Mouse (Mus musculus) regulatory T cell (primary cell): ENCODE measurements around the gene Eid1.

Experiments used
- in situ Hi-C: fragments of 300-600 bp; cut with MboI, MseI; formaldehyde crosslinking; loops from one replicate; pipeline ENCODE4 v1.15.1; 2025; ENCODE audit warnings: high pct_unique_total_duplicates

Eid1 gene

DNA sequence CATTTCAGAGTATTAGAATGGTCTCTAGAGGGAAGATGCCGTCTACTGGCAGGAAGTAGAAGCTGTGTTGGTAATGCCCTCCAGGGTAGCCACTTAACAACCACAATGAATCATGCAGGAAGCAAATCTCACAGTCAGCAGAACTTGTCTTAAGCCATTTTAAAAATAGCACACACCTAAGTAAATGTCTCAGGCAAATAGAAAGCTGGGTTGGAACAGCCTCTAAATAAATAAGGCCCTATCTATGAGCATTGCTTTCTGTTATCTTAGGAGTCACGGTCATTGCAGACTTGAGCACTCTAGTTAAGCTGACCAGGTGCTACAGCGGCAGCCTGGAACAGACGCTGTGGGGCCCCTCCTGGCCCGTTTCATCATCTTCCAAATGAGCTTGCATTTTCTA, 5.7 kb upstream of the Eid1 start:
- in situ Hi-C loops = loop anchor here (25.0 kb wide), 1 partner anchor 170 kb away; no protein-coding TSS in a partner anchor

DNA sequence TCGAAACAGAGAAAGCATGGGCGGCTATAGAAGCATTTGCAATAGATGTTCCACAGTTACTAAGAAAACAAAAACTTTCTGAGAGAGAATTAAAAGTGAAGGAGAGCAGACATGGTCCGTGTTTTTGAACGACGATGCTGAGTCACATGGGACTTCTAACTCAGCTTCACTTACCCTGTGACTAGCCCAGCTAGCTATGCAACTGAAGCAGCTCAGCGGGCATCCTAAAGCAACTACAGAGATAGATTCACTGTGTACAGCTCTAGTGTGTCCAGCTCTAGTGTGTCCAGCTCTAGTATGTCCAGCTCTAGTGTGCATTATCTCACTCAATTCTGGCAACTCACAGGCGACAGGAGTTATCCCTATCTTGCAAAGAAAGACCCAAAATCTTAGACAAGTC, 5.2 kb upstream of the Eid1 start:
- in situ Hi-C loops = loop anchor here (25.0 kb wide), 1 partner anchor 170 kb away; no protein-coding TSS in a partner anchor

GRCm38 (mm10) chr2:125670846-125671245, 2.0 kb upstream of the Eid1 start:
- in situ Hi-C loops = loop anchor here (25.0 kb wide), 1 partner anchor 166 kb away; no protein-coding TSS in a partner anchor

DNA sequence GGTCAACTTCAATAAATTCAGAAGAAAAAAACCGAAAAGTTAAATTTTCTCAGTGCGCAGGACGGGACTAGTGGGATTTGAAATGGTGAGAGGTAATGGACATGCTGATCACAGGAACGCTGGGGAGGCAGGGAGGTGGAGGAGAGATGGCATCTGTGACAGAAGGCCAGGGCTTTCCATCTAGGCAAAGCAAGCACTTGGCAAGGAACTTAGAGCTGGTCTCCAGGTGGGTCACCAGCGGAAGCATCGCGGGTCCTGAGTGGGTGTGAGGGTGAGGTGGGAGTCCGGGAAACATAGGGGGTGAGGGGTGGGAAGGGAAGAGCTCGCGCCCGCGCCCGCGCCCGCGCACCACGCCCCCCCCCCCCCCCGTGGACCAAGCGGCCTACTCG, 333 bp upstream of the Eid1 start:
- in situ Hi-C loops = loop anchor here (25.0 kb wide), 1 partner anchor 165 kb away; no protein-coding TSS in a partner anchor

GRCm38 (mm10) chr2:125681811-125682210, 8.9 kb downstream of the Eid1 start:
- in situ Hi-C loops = no loop called here

DNA sequence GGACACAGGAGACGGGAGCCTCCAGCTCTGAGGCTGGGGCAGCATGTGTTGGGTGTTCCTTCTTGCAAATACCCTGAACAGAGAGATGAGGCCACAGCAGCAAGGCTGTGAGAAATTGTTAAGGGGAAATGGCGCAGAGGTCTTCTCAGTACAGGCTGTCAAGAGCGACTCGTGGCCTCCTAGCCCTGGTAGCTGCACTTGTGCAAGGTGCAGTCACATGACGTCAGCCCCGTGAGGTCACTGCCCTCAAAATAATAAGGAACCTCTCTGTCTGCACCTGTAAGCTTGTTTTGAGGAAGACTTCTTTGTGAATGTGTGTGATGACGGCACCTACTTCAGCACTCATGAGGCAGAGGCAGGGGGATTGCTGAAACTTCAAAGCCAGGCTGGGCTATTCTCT, 11.0 kb downstream of the Eid1 start:
- in situ Hi-C loops = no loop called here

DNA sequence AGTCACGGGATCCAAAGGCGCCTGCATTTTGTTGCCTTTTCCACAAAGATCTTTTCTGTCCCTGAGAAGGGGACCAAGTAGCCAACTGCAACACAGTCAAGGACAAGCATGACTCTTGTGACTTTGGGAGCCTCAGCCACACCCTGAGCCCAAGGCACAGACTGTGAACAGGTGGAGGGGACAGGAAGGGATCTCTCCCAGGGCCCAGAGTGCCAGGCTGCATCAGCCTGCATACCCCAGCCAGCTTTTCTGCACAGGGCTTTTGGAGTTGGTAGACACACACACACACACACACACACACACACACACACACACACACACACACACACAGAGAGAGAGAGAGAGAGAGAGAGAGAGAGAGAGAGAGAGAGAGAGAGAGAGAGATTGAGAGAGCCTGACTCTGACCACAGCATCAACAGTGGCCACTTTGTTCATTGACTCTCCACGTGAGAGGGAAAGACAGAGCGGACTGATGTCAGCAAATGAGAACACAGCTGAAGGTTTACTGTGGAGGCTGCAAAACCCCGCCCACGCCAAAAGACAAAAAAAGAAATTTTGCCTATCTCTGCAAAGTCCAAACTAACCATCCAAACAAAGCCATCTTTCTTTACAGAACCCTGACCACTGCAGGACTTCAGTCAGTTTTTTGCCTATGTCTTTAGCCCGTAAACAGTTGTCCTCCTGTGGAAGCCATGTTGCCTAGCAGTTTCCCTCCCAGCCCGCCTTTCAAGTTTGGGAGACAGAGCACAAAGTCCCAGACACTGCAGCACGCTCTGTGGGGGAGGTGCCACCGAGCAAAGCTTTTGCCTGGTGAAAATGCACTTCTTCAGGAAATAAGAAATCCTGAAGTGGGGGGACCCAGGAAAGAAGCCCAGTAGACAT, 11.9 kb downstream of the Eid1 start:
- in situ Hi-C loops = no loop called here

DNA sequence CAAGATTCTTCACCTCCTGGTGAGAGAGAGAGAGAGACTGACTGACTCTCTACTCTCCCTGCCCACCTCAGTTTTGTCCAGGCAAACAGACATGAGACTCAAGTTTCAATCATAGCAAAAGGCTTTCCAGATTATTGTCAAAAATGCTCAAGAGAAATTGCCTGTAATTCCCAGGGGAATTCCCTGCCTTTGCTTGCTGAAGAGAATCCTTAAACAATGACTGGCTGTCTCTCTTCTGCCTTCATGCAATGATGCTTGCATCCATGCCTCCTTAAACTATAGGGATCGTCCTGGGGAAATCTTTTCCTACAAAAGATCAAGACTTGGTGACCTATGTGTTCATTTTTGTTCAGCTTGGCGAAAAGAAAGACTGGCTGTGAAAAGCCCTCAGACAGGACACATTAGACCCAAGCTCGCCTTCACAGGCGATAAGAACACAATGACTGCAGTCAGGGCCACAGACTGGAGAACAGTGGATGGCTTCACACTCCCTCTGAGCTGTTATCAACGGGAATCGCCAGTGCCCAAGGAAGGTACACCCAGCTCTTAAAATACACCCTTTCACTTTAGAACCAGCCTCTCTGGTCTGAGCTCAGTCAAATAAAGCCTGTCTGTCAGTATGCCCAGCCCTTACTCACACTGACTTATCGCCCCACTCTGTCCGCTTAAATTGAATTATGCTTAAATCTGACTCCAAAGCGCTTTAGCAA, 12.7 kb downstream of the Eid1 start:
- in situ Hi-C loops = no loop called here

GRCm38 (mm10) chr2:125692010-125692409, 19.1 kb downstream of the Eid1 start:
- in situ Hi-C loops = no loop called here

DNA sequence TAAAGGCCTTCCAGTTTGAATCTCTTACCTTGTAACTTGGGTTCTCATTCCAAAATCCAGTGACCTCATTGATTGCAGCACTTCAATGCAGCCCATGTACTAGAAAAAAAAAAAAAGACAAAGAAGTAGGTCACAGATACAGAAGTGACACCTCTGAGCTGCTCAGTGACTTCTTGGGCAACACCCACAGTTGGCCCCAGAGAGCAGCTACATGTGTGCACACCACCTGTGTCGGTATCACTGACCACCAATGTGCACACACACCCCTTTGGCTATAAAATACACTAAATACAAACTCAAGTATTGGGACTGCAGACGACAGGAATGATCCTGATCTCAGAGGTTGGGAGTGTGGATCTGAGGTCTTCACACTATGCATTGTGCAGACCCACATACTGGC, 21.9 kb downstream of the Eid1 start:
- in situ Hi-C loops = loop anchor here (5.0 kb wide), 1 partner anchor 38 kb away; no protein-coding TSS in a partner anchor

GRCm38 (mm10) chr2:125696219-125696618, 23.3 kb downstream of the Eid1 start:
- in situ Hi-C loops = loop anchor here (5.0 kb wide), 1 partner anchor 36 kb away; no protein-coding TSS in a partner anchor

DNA sequence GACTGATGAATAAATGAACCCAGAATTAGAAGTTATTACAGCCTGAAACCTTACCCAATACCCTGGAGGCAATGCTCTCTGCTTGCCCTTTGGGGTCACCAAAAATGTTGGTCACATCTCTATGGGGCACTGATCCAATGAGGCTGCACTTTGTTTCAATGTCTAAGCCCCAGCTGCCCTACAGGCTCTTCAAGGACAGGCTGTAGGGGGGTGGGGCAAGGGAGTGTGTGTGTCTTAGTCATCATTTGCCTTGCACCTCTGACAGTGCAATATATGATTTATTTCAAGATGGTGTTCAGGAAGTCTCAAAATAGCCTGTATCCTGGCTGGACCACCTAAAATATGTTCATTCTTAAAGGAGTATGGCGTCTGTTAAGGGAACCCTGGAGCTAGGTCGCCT, 28.7 kb downstream of the Eid1 start:
- in situ Hi-C loops = no loop called here

DNA sequence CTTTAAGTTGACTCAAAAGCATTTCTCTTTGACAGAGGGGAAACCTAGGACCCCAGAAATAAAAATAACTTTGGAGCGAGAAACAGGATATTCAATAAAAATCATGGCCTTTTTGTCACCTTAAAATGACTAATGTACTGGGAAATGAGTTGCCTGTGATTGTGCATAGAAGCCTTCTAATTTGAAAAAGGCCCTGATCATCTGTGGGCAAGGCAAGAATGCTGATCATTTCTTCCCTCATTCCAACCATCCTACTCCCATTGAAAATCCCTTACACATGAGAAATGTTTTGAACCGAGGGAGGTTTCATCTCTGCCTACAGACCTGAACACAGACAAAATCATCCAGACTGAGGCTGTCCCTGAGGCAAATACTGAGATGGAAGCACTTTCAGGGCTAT, 30.0 kb downstream of the Eid1 start:
- in situ Hi-C loops = no loop called here

DNA sequence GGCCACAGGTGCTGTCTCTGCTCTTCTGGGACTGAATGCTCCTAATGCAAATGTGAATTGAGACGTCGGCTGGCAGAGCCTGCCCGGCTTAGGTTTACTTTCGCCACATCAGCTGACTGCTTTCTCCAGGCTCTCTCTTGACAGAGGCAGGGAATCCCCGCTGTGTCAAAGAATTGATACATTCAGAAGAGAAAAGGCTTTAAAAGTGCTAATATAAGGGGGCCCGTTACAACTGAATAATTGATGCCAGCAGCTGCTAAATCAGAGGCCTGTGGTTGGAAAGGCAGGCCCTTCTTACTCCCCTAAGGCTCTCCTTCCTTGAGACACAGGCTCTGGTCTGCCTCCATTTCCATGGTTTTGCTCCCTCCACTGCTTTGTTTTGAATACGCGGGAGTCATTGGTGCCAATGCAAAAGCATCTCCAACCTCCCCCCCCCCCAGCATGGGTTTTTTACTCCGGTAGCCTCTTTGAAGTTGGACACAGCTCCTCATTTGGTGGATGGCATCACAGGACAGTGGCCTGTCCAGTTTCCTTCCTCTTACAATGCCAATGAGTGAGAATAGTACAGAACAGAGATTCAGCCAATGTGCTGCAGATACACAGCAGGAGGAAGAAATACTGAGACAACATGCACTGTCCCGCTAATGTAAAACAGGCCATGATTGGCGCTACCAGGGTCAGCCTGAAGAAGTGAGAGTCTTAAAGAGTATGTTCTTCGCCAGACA, 32.2 kb downstream of the Eid1 start:
- in situ Hi-C loops = no loop called here

DNA sequence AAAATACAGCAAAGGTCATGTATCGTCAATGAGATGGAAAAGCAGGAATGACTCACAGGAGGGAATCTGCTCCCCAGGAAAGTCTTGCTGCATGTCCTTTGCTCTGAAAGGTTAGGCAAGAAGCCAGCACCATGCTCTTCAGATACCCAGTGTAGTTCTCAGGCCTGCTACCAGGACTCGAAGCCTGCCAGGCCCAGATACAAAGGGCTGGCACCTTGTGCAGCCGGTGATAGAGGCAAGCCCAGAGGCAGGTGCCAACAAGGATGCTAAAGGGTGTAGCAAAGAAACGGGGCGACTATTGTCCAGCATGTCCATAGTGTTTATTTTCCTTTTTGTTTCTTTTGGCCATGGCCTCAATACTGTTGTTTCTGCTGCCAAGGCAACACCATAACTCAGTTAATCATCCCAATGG, 33.6 kb downstream of the Eid1 start:
- in situ Hi-C loops = no loop called here

- in situ Hi-C loops = no loop called here
These were observed 43.7 kb downstream of the Eid1 start for GRCm38 (mm10) chr2:125716599-125716998.

GRCm38 (mm10) chr2:125723086-125723407, 50.2 kb downstream of the Eid1 start:
- in situ Hi-C loops = loop anchor here (5.0 kb wide), 1 partner anchor 46 kb away; no protein-coding TSS in a partner anchor

DNA sequence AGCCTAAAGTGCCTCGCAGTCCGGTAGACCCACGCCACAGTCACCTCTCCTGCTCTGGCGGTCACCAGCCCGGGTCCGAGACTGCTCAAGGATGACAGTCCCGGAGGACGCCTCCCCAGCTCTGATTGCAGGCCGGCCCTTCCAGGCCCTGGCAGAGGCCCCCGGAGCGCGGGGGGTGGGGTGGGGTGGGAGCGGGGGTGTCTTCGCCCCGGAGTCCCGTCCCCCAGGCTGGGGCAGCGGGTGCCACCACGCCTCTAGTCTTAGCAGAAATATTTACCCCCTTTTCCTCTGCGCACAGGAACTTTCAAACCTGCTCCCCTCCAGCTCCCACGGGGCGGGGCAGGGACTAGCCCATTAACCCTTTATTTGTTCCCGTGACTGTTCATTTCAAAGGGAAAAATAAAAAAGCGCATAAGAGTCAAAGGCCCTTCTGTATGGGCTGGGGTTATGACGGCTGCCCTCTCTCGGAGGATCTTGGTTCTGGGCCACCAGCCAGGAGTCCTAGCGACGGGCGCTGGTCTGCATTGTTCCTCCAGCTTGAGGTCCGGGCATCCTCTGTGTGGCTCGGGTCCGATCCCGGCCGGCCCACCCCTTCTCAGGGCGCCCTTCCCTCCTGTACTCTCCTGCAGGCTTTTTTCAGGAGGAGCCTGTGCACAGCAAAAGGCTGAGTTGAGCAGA, 50.7 kb downstream of the Eid1 start:
- in situ Hi-C loops = loop anchor here (5.0 kb wide), 1 partner anchor 46 kb away; no protein-coding TSS in a partner anchor

- in situ Hi-C loops = loop anchor here (5.0 kb wide), 1 partner anchor 47 kb away; no protein-coding TSS in a partner anchor
These were observed 51.2 kb downstream of the Eid1 start, which contains the start of gene Shc4 for GRCm38 (mm10) chr2:125724086-125724430. Gene Shc4, minus strand, starts transcription at chr2:125724148.
